ENCODE assay signal across 12 mouse cellular contexts in the genomic region with DNA sequence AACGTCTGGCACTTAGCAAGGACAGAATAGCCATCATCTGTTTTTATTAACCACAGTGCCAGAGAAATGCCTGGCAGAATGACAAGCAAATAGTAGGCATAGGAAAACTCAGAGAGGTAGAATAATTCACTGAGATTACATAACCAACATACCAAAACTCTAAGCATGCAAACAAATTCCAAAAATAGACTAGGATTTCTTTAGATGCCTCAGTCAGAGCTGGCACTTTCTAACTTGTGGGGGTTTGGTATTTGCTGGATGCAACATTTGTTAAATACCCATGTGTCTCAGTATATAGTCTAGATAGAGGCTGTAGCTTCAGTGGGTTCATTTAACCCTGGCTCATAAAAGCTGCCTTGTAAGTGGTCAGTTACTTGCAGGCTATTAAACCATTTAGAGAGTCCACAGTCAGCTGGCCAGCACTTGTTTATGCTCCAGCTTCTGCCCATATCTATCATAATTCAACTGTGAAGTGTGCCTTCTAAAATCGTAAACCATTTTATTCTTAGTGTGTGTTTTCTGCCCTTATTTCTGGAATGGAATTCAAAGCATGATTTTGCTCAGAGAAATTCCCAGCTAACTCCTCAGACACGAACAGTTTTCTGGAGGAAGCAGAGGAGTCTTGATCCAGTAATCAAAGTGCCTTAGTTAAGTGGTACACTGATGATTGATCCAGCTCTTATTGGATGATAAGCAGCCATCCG.
DNase-seq lines count a peak whose midpoint lies in the region; ATAC-seq lines count a peak whose summit lies in the region.
"Had no signal": no experiment of that assay in that cellular context is flagged by ENCODE, and none has a peak within 500 bp of the region (broad histone marks: within the 10 kb centered on the region; RNA-seq: fewer than 3 reads in every experiment).

No protein-coding gene starts in this region.

- DNase-seq in frontal cortex, postnatal 25 days (ENCODE audit: low spot score in 2 of 2): no peak
- DNase-seq in left cerebral cortex, adult 11 months (ENCODE audit: low spot score): peak; percentile 42
- no peak for DNase-seq in left cerebral cortex, postnatal 4 days
- DNase-seq in NIH3T3 (ENCODE audit: low read depth): peak; percentile 30
- DNase-seq in left cerebral cortex, adult 9 months (ENCODE audit: low spot score in 2 of 2): peak; percentile 56 to 67
- no peak for DNase-seq in adrenal gland, adult 8-10 months
- DNase-seq: gastrocnemius, postnatal 36 days; kidney, adult 18-20 months; retina, postnatal 1 day had no signal

- peak; percentile 83 for ATAC-seq in frontal cortex, adult (ENCODE audit: low TSS enrichment)
- ATAC-seq: activated CD4-positive, CD25-positive, alpha-beta regulatory T cell, adult 4 months; forebrain, embryonic 13.5 days had no signal

- intact Hi-C loops in left cerebral cortex, postnatal 4 days (cut with DNase I): no loop called here

Comparison
In these comparisons a context has a peak if more than half of its experiments do, and no peak if none do; other contexts are left out.
1. DNase-seq: peak in left cerebral cortex, adult 11 months (single experiment), NIH3T3 (single experiment) and left cerebral cortex, adult 9 months (2 of 2); none in frontal cortex, postnatal 25 days (0 of 2), left cerebral cortex, postnatal 4 days (single experiment) and adrenal gland, adult 8-10 months (single experiment).